30 mouse cellular contexts compared by ENCODE assay signal in genomic region chr1:162987546-162987945, GRCm38 (mm10). TPM values are rescaled to one million over a fixed set of nuclear protein-coding genes. Genes with fewer than 3 reads are reported as not detected.
A peak's percentile ranks its signal among the peaks of the same experiment; 100 is the strongest.
DNase-seq lines count a peak whose midpoint lies in the region; ATAC-seq and TF ChIP-seq lines count a peak whose summit lies in the region.
"Had no signal": no experiment of that assay in that cellular context is flagged by ENCODE, and none has a peak within 500 bp of the region (broad histone marks: within the 10 kb centered on the region; RNA-seq: fewer than 3 reads in every experiment).

No protein-coding gene starts in this region.

- peak; percentile 77 for DNase-seq in kidney, adult 2 months
- peak; percentile 99 for DNase-seq in liver, adult 2 months (ENCODE audit: extremely low read depth, low read depth, low spot score)
- no peak for DNase-seq in liver
- DNase-seq in lung, postnatal 36 days: peak; percentile 35
- no peak for DNase-seq in lung, postnatal 25 days (ENCODE audit: low spot score)
- no peak for DNase-seq in heart, adult 11 months
- DNase-seq: adrenal gland, adult 2 months; adrenal gland, postnatal 10 days; adrenal gland, postnatal 25 days; cerebellum, adult 11 months; cerebellum, adult 18-20 months; cerebellum, adult 8-10 months; cerebellum, adult 9-11 months; cerebellum, postnatal 14 days; cerebellum, postnatal 36 days; embryo, embryonic 11 days had no signal

- no peak for ATAC-seq in kidney, embryonic 14.5 days (ENCODE audit: low FRiP score, low TSS enrichment)
- ATAC-seq: forebrain, embryonic 14.5 days; forebrain, embryonic 16.5 days had no signal

- no peaks in the 10 kb centered on the region for H3K9me3 ChIP-seq in kidney, embryonic 14.5 days (ENCODE audit: control insufficient read depth, low read length)
- H3K9me3 ChIP-seq: embryonic facial prominence, embryonic 12.5 days; embryonic facial prominence, embryonic 15.5 days; forebrain, embryonic 10.5 days; forebrain, embryonic 12.5 days had no signal

- H3K27ac ChIP-seq in kidney, adult 2 months (ENCODE audit: insufficient read depth, low read depth, low read length): no peak overlapping the region
- no peak overlapping the region for H3K27ac ChIP-seq in kidney, embryonic 14.5 days (ENCODE audit: low read depth, low read length)
- no peak overlapping the region for H3K27ac ChIP-seq in liver, adult 2 months (replicated peaks; ENCODE audit: insufficient read depth, low read depth, low read length)
- H3K27ac ChIP-seq: embryonic facial prominence, embryonic 12.5 days; embryonic facial prominence, embryonic 15.5 days; forebrain, embryonic 10.5 days; forebrain, embryonic 12.5 days had no signal

- no peaks in the 10 kb centered on the region for H3K79me2 ChIP-seq in liver, adult 2 months (ENCODE audit: control insufficient read depth, insufficient read depth, low read length)

- no peak for TF ChIP-seq CTCF in kidney, adult 2 months (conservative IDR thresholded peaks at IDR 0.05; ENCODE audit: insufficient read depth, insufficient read length, low read depth, low read length)
- no peak for TF ChIP-seq CTCF in liver, adult 2 months (IDR thresholded peaks at IDR 0.05; ENCODE audit: low read depth, low read length)

- H3K4me1 ChIP-seq in kidney, adult 2 months (ENCODE audit: control insufficient read depth, insufficient read depth, low read length): peaks cover 4% of the 10 kb centered on the region; the same call in 1 of the 2 replicates
- H3K4me1 ChIP-seq in kidney, embryonic 14.5 days (ENCODE audit: control insufficient read depth, insufficient read depth, low read length): no peaks in the 10 kb centered on the region
- H3K4me1 ChIP-seq in liver, adult 2 months (ENCODE audit: control insufficient read depth, insufficient read depth, low read length): peaks cover 7% of the 10 kb centered on the region
- H3K4me1 ChIP-seq: embryonic facial prominence, embryonic 12.5 days; embryonic facial prominence, embryonic 15.5 days; forebrain, embryonic 10.5 days; forebrain, embryonic 12.5 days had no signal

- H3K36me3 ChIP-seq in kidney, adult 2 months (ENCODE audit: control insufficient read depth, insufficient read depth, low read length): no peaks in the 10 kb centered on the region
- no peaks in the 10 kb centered on the region for H3K36me3 ChIP-seq in kidney, embryonic 14.5 days (ENCODE audit: control insufficient read depth, insufficient read depth, low read length)
- no peaks in the 10 kb centered on the region for H3K36me3 ChIP-seq in liver, adult 2 months (ENCODE audit: control insufficient read depth, insufficient read depth, low read length)
- H3K36me3 ChIP-seq: embryonic facial prominence, embryonic 12.5 days; embryonic facial prominence, embryonic 15.5 days; forebrain, embryonic 10.5 days; forebrain, embryonic 12.5 days had no signal

- WGBS in kidney, adult 2 months: 50% methylated on average over 3 of the region's 3 CpGs
- WGBS in kidney, embryonic 14.5 days: 72% methylated on average over 3 of the region's 3 CpGs
- 20% methylated on average over 3 of the region's 3 CpGs for WGBS in liver, adult 2 months

- H3K4me2 ChIP-seq in kidney, embryonic 14.5 days (replicated peaks; ENCODE audit: low read depth, low read length): no peak overlapping the region
- H3K4me2 ChIP-seq: embryonic facial prominence, embryonic 12.5 days; embryonic facial prominence, embryonic 15.5 days; forebrain, embryonic 12.5 days had no signal

- H3K4me3 ChIP-seq in kidney, adult 2 months (ENCODE audit: insufficient read depth, low read depth, low read length): no peak overlapping the region
- H3K4me3 ChIP-seq in kidney, embryonic 14.5 days (ENCODE audit: low read length): no peak overlapping the region
- H3K4me3 ChIP-seq in liver, adult 2 months (ENCODE audit: insufficient read depth, low read depth, low read length): no peak overlapping the region
- H3K4me3 ChIP-seq: embryonic facial prominence, embryonic 12.5 days; embryonic facial prominence, embryonic 15.5 days; erythroblast, embryonic 14.5 days; forebrain, embryonic 10.5 days; forebrain, embryonic 12.5 days had no signal

- H3K9ac ChIP-seq in kidney, embryonic 14.5 days (ENCODE audit: low read depth, low read length): no peak overlapping the region
- no peak overlapping the region for H3K9ac ChIP-seq in liver, adult 2 months (ENCODE audit: low read depth, low read length)
- H3K9ac ChIP-seq: embryonic facial prominence, embryonic 12.5 days; embryonic facial prominence, embryonic 15.5 days; forebrain, embryonic 12.5 days had no signal

- TF ChIP-seq POLR2A in kidney, adult 2 months (IDR thresholded peaks at IDR 0.05; ENCODE audit: low read depth, low read length): no peak
- no peak for TF ChIP-seq POLR2A in liver, adult 2 months (IDR thresholded peaks at IDR 0.05; ENCODE audit: extremely low read depth, insufficient read depth, low read length)

- H3K27me3 ChIP-seq in kidney, adult 2 months (replicated peaks; ENCODE audit: control insufficient read depth, insufficient read depth, low read length): no peaks in the 10 kb centered on the region
- H3K27me3 ChIP-seq in kidney, embryonic 14.5 days (ENCODE audit: control insufficient read depth, insufficient read depth, low read length): no peaks in the 10 kb centered on the region
- H3K27me3 ChIP-seq in liver, adult 2 months (ENCODE audit: control insufficient read depth, insufficient read depth, low read length): no peaks in the 10 kb centered on the region
- H3K27me3 ChIP-seq: embryonic facial prominence, embryonic 12.5 days; embryonic facial prominence, embryonic 15.5 days; forebrain, embryonic 12.5 days had no signal

RNA-seq across cellular contexts. Expression of gene Fmo3, which starts 3.2 kb away (rescaled TPM):
- polyA plus RNA-seq in kidney, adult 2 months (2012; rRNA removed): 0.18 and 0.19 TPM in 2 replicates
- not detected in 2 replicates for polyA plus RNA-seq in kidney, embryonic 14.5 days (2014; fragmentation: Nextera tagmentation; extraction: Ambion mirVana)
- 234 and 412 TPM in 2 replicates for total RNA-seq in liver, adult 2 months (2014; rRNA removed)
- polyA plus RNA-seq in liver, adult 2 months (2012; rRNA removed): 53.9 and 77.7 TPM in 2 replicates
- total RNA-seq: adrenal gland, postnatal 25 days; common myeloid progenitor, adult 5-6 weeks; ES-E14; MEL had no signal
- polyA plus RNA-seq: adrenal gland, adult 2 months; brain, embryonic 14.5 days; C2C12; embryonic facial prominence, embryonic 12.5 days; embryonic facial prominence, embryonic 15.5 days; erythroblast, embryonic 14.5 days; forebrain, embryonic 10.5 days; forebrain, embryonic 12.5 days; forebrain, embryonic 14.5 days; forebrain, embryonic 16.5 days had no signal

RNA-seq across cellular contexts. Expression of gene Fmo6, which starts 50.2 kb away (rescaled TPM):
- polyA plus RNA-seq in kidney, adult 2 months (2012; rRNA removed): not detected in 2 replicates
- 0.12 and 0.44 TPM in 2 replicates for polyA plus RNA-seq in kidney, embryonic 14.5 days (2014; fragmentation: Nextera tagmentation; extraction: Ambion mirVana)
- not detected in 2 replicates for total RNA-seq in liver, adult 2 months (2014; rRNA removed)
- polyA plus RNA-seq in liver, adult 2 months (2012; rRNA removed): not detected in 2 replicates
- total RNA-seq: adrenal gland, adult 2 months; adrenal gland, postnatal 10 days; adrenal gland, postnatal 25 days; adrenal gland, postnatal 4 days; common myeloid progenitor, adult 5-6 weeks; ES-E14; MEL had no signal
- polyA plus RNA-seq: adrenal gland, adult 2 months; brain, embryonic 14.5 days; C2C12; erythroblast, embryonic 14.5 days; forebrain, embryonic 10.5 days; forebrain, embryonic 14.5 days; forebrain, embryonic 16.5 days had no signal

Comparison
In these comparisons a context has a peak if more than half of its experiments do, and no peak if none do; other contexts are left out.
1. DNase-seq: peak in kidney, adult 2 months (single experiment), liver, adult 2 months (single experiment) and lung, postnatal 36 days (single experiment); none in liver (single experiment), lung, postnatal 25 days (single experiment) and heart, adult 11 months (single experiment).
2. RNA of gene Fmo3, which starts 3.2 kb away (polyA plus RNA-seq): 53.9 to 77.7 TPM in liver, adult 2 months; 0.18 to 0.19 TPM in kidney, adult 2 months and not detected in kidney, embryonic 14.5 days; every median in the first group is over 10 times any median in the second.